Mouse (Mus musculus): ENCODE results near the gene Spdye4c. TPM values are rescaled to one million over a fixed set of nuclear protein-coding genes. Genes with fewer than 3 reads are reported as not detected.

The Spdye4c gene
- polyA plus RNA-seq, 1 experiment from 2014 or later = not detected

- H3K9me3 ChIP-seq (ENCODE audit: control insufficient read depth, low read length) = no peaks in the 10 kb centered on the region
- no peak overlapping the region for H3K9ac ChIP-seq (ENCODE audit: low read length)
- H3K36me3 ChIP-seq (ENCODE audit: control insufficient read depth, insufficient read depth, low read length) = peaks cover 37% of the 10 kb centered on the region
- no peaks in the 10 kb centered on the region for H3K27me3 ChIP-seq (ENCODE audit: control insufficient read depth, insufficient read depth, low read length)
- ATAC-seq (ENCODE audit: insufficient number of reproducible peaks, low FRiP score, low TSS enrichment, low read depth) (no peak), DNase-seq (ENCODE audit: low spot score) (no peak)
- H3K4me2 ChIP-seq (ENCODE audit: low read depth, severe bottlenecking) = no peak overlapping the region
- H3K27ac ChIP-seq (replicated peaks; ENCODE audit: low read depth, low read length) = no peak overlapping the region
- H3K4me3 ChIP-seq (ENCODE audit: low read depth, low read length) = no peak overlapping the region
- WGBS = 93% methylated on average over 5 of the region's 5 CpGs
- no peaks in the 10 kb centered on the region for H3K4me1 ChIP-seq (ENCODE audit: control insufficient read depth, insufficient read depth, low read length)
These were observed 22.4 kb downstream of the Spdye4c start for GRCm38 (mm10) chr2:128613365-128613764.

- Histone ChIP-seq H3K27ac (replicated peaks; ENCODE audit: low read depth, low read length) (no peak overlapping the region), H3K4me2 (ENCODE audit: low read depth, severe bottlenecking) (no peak overlapping the region), H3K9ac (ENCODE audit: low read length) (no peak overlapping the region), H3K4me1 (ENCODE audit: control insufficient read depth, insufficient read depth, low read length) (no peaks in the 10 kb centered on the region), H3K36me3 (ENCODE audit: control insufficient read depth, insufficient read depth, low read length) (peaks cover 48% of the 10 kb centered on the region), H3K27me3 (ENCODE audit: control insufficient read depth, insufficient read depth, low read length) (no peaks in the 10 kb centered on the region), H3K9me3 (ENCODE audit: control insufficient read depth, low read length) (no peaks in the 10 kb centered on the region), H3K4me3 (ENCODE audit: low read depth, low read length) (no peak overlapping the region)
- WGBS = 95% methylated on average over 4 of the region's 4 CpGs
- DNase-seq (ENCODE audit: low spot score) (no peak), ATAC-seq (ENCODE audit: insufficient number of reproducible peaks, low FRiP score, low TSS enrichment, low read depth) (no peak)
These were observed 24.4 kb downstream of the Spdye4c start for GRCm38 (mm10) chr2:128615366-128615765.

- WGBS = 92% methylated on average over 1 of the region's 1 CpGs
- Histone ChIP-seq H3K27ac (replicated peaks; ENCODE audit: low read depth, low read length) (no peak overlapping the region), H3K9me3 (ENCODE audit: control insufficient read depth, low read length) (no peaks in the 10 kb centered on the region), H3K4me1 (ENCODE audit: control insufficient read depth, insufficient read depth, low read length) (no peaks in the 10 kb centered on the region), H3K4me2 (ENCODE audit: low read depth, severe bottlenecking) (no peak overlapping the region), H3K4me3 (ENCODE audit: low read depth, low read length) (no peak overlapping the region), H3K27me3 (ENCODE audit: control insufficient read depth, insufficient read depth, low read length) (no peaks in the 10 kb centered on the region), H3K9ac (ENCODE audit: low read length) (no peak overlapping the region), H3K36me3 (ENCODE audit: control insufficient read depth, insufficient read depth, low read length) (peaks cover 39% of the 10 kb centered on the region)
- ATAC-seq (ENCODE audit: insufficient number of reproducible peaks, low FRiP score, low TSS enrichment, low read depth) (no peak), DNase-seq (ENCODE audit: low spot score) (no peak)
These were observed 29.6 kb downstream of the Spdye4c start for GRCm38 (mm10) chr2:128620578-128620977.

Other genes starting within 250 kb of the Spdye4c start
- 99.7 and 103 TPM in 2 replicates for gene Anapc1, start 96.2 kb downstream of the Spdye4c start, polyA plus RNA-seq (2014; fragmentation: Nextera tagmentation; extraction: Ambion mirVana)
- gene Mertk, start 107.7 kb downstream of the Spdye4c start, polyA plus RNA-seq (2014; fragmentation: Nextera tagmentation; extraction: Ambion mirVana) = 22.5 and 23.8 TPM in 2 replicates
- gene Tmem87b, start 226.9 kb downstream of the Spdye4c start, polyA plus RNA-seq (2014; fragmentation: Nextera tagmentation; extraction: Ambion mirVana) = 24.9 and 25.1 TPM in 2 replicates

Data from limb, embryonic 11.5 days (tissue).